Mouse (Mus musculus) left cerebral cortex, postnatal 25 days (tissue): ENCODE results near the gene 4930564D02Rik. TPM values are rescaled to one million over a fixed set of nuclear protein-coding genes. Genes with fewer than 3 reads are reported as not detected.

ENCODE experiments used
- DNase-seq, 2 experiments: peaks; one replicate each; pipeline ENCODE4 v3.0.0; 2022; ENCODE audit warnings: low spot score in 2 of 2, mixed read lengths in 1 of 2
- intact Hi-C: fragments of 180-260 bp; cut with DNase I; formaldehyde crosslinking; loops from one replicate; pipeline ENCODE4 v1.15.1; 2025
- total RNA-seq, 2 experiments: library from RNA; stranded (reverse); gene quantifications; 2 replicates each; pipeline ENCODE4 v1.2.3; 2021

The 4930564D02Rik gene
- total RNA-seq, 2 experiments from 2014 or later = not detected

DNA sequence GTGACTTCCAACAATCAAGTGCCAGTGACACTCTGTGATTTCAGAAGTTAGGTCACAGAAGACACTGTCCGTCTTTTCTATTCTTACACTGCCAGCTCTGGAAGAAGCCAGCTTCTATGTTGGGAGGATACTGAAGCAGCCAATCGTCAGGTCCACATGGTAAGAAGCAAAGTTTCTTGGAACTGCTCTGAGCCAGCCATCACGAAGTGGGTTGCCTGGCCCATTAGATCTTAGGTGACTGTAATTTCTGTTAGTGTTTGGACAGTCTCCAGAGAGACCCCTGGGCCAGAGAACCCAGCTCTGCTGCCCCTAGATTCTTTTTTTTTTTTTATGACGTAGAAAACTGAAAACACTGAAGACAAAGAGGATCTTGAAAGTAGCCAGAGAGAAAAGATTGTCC lies 30.9 kb downstream of the 4930564D02Rik start:
- intact Hi-C loops = no loop called here
- no peak for DNase-seq

DNA sequence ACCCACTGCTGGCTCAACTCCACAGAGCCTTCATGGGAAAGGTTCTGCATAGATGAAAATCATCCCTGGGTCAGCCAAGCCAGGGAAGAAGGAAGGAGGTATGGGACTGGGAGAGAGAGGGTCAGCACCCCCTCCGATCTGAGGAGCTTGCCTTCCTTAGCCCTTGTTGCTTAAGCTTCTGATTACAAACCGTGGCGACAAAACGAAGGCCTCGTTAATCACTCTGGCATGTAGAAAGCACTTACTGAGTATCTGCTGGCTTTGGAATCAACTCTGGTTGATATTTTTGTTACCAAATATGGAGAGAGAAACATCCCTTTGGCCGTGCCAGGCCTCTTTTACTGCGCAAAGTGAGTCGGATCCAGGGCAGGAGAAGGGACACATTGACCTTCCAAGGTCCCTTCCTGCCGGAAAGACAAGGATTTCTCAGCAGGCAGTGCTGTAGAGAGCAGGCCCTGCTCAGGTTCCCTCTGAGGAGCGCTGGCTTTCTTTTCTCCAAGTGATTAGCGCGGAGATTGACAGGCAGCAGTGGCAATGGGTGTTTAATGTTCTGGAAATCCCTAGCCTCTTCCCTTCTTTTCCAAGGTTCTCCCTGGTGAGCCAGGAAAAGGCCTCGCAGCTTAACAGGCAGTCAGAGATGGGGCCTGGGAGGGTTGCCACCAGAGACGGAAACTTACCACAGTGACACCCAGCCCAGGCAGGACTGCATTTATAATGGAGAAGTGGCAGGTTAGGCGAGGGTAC lies 33.1 kb downstream of the 4930564D02Rik start:
- no peak for DNase-seq
- intact Hi-C loops = no loop called here

DNA sequence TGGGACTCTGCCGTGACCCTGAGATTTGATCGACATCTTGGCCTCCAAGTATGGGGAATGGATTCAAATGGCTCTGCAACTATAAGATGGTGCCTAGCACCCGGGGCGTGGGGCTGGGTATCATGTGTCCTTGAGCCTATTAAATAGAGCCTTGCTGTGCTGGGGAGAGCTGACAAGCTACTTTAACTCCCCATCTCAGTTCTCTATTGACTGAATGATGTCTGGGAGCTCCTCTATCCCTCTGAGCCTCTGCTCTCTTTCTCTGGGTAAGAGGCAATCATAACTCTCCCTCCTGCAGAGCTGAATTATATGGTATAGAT lies 33.6 kb downstream of the 4930564D02Rik start:
- intact Hi-C loops = no loop called here

DNA sequence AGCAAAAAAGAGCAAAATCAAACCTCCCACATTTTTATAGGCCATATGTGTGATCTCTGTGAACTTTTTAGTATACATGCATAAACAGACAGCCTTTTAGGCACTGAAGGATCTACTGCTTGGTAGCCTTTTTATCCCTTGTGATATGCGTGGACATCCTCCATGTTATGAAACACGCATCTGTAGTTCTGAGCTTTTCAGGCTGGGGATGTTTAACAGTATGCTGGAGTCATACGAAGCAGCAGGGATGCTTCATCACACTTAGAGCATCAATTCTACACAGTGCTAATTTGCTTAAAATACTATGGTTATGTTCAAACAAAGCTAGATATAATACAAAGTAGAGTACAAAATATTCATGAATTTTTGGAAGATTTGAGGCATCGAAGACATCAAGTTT lies 39.2 kb downstream of the 4930564D02Rik start:
- intact Hi-C loops = no loop called here
- DNase-seq = peak in 1 of 2 experiments; percentile 59

More for the DNA sequence above, 33.6 kb downstream of the 4930564D02Rik start:
- no peak for DNase-seq

DNA sequence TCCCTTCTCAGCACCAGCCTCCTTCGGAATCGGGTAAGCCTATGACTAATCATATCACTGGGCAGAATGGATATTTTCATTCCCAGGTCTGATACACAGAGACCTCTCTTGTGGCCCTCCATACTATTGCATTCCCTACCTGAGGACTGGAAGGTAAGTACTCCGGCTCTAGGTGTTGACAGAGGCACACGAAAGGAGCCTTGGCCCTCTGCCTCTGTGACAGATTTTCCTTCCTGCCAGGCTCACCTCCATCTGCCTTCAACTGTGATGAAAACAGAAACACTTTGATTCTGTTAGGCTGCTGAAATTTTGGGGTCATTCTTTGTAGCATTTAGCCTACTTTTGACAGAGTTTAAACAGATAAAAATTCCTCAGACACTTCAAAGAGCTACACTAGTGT lies 47.2 kb downstream of the 4930564D02Rik start:
- DNase-seq = no peak
- intact Hi-C loops = no loop called here

DNA sequence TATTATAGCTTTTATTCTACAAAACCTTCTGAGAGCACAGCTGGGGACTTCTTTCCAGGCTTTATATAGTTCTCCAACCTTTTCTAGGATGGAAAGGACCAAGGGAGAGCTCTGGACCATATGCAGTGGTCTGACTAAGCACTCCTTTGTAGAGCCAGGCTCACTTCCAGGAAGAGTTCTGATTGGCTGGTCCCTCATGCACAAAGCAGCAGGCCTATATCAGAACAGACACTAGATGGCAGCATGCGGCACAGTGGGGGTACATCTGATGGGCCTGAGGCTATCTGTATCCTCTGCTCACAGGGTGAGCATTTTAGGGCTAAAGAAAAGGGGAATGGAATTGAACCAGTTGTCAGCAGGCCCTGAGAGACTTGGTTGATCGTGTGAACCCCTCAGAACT lies 47.6 kb downstream of the 4930564D02Rik start:
- intact Hi-C loops = no loop called here

DNA sequence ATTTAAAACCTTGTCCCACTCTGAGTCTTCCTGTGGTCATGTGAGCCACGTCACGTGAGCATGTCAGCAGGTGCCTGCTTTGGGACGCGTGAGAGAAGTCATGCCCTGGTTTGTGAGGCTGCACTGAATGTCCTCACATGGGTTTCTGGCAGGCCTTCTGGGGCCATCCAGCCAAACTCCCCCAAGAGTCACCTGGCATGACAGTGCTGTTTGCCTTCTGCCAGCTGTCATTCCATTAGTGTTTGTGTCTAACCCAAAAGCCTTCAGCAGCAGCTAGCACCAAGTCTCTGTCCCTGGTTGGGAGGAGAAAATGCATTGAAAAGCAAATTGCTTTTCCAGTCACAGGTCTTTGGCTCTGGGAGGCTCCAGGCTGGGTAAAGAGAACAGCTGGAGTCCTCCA lies 50.0 kb downstream of the 4930564D02Rik start:
- intact Hi-C loops = no loop called here
- DNase-seq = no peak

More for the DNA sequence above, 47.6 kb downstream of the 4930564D02Rik start:
- DNase-seq = peak; percentile 82 to 90

DNA sequence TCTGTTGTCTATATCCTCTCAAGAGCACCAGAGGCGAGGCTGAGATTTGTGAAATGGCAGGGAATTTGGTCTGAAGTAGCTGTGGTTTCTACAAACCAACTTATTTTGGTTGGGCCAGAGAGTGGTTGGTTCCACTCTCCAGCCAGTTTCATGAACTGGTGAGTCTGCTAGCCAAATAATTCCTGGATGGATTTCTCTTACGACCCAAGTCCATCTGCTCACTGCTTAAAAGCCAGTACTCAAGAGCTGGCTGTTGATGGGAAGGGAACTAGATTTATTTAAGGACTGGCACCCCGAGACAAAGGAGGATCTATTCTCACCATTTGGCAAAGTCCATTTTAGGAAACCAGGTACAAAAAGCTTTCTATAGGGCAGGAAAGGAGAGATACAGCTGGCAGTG lies 57.1 kb downstream of the 4930564D02Rik start:
- DNase-seq = no peak
- intact Hi-C loops = no loop called here

DNA sequence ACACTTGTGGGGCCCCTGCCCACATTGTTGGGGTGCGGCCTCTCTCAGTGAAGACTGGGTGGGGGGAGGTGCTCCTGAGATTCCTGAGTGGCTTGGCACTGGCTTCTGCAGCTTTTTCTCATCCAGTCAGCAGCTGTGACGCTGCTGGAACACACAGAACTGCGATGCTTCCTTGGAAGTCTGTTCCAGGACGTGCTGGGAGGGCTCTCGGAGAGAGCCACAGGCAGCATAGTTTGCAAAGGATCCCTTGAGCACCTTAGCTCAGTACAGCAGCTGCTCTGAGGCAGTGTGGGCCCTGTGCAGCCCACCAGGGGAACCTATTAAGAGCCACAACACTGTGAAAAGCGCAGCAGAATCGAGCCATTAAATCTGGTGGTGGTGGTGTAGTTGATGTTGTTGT lies 61.2 kb downstream of the 4930564D02Rik start:
- DNase-seq = peak in 1 of 2 experiments; percentile 25
- intact Hi-C loops = no loop called here

Other genes starting within 250 kb of the 4930564D02Rik start
- 10 to 100 TPM in 1 of 2 experiments, 1 to 10 TPM in 1; 8.0 to 10.5 TPM for gene Mov10, start 248.3 kb upstream of the 4930564D02Rik start, total RNA-seq
- 10 to 100 TPM; 33.0 to 39.3 TPM for gene St7l, start 202.8 kb upstream of the 4930564D02Rik start, total RNA-seq
- gene Capza1, start 202.3 kb upstream of the 4930564D02Rik start, total RNA-seq = 10 to 100 TPM; 34.5 to 40.5 TPM
- gene Wnt2b, start 104.9 kb upstream of the 4930564D02Rik start, total RNA-seq = 1 to 10 TPM; 2.5 to 2.8 TPM
- gene Cttnbp2nl, start 13.7 kb upstream of the 4930564D02Rik start, total RNA-seq = 10 to 100 TPM; 23.3 to 25.6 TPM